Mouse (Mus musculus) liver, postnatal 0 days (tissue): ENCODE measurements at regions not wholly inside any gene's neighbourhood (a gene's known extent, or its start where the extent isn't known, plus 50 kb on each side); places are given as distances from the start of the nearest gene placed in this dataset.

Experiments used
- CTCF ChIP-seq: sonication (generic); IDR thresholded peaks from 2 replicates; pipeline ENCODE4 v1.5.1; 2016; ENCODE audit warnings: antibody characterized with exemption, low read depth
- EP300 ChIP-seq: IDR thresholded peaks from 2 replicates; pipeline ENCODE4 v1.6.1; 2016; ENCODE audit warnings: antibody characterized with exemption, low read depth, mild to moderate bottlenecking

GRCm38 (mm10) chr19:15339979-15340304, 607.2 kb downstream of the Psat1 start:
- TF ChIP-seq EP300 (no peak), CTCF (no peak)
